Mouse (Mus musculus) hindlimb bud, embryonic 11.5 days (tissue): ENCODE results near the gene Stt3b.

ENCODE experiments used
- DNase-seq: peaks from one replicate; pipeline ENCODE4 v3.0.0-alpha.2; 2012; ENCODE audit warnings: low read depth, low spot score; ENCODE audit errors: extremely low spot score

Gene Stt3b

GRCm38 (mm10) chr9:115215830-115216701 is 94.2 kb downstream of the Stt3b start:
- DNase-seq: no peak

DNA sequence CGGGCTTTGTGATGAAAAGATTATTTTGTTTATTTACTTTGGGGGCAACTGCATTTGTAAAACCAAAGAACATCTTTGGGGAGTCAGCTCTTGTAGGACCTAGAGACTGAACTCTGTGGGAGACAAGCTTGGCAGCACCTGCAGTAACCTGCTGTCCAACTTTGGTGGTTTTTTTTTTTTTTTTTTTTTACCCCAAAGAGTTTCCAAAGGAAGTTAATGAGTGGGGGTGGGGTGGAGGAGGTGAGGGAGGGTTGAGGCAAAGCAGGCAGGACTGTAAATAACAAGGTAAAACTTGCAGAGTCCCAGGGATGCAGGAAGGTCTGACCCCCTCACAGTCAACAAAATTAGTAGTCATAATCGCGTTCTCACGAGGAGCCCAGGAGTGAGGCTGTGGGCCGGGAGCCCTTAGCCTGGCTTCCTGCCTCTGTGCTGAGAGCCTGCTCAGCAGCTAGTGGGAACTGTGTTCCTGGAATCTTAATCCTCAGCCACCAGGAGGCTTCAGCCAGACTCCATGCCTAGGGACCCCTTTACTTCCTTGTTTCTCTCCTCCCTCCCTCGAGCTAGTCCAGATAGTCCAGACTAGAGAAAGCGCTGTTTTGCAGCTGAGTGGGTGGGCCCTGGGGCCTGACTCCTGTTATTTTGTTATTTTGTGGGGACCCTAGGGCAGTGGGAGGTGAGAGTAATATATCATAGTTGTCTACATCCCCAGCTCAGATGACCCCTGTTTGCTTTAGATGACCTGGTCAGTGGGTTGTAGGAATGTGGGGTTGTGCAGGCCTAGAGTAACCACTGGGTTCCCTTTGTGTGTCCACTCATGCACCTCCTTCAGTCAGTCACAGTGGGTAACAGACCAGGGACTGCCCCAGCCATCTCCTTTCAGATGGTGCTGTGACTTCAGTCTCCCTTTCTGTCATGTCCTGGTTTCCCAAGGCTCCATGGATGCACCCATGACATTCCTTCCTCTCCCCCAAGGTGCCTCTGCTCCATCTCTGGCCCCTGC is 95.3 kb downstream of the Stt3b start:
- DNase-seq: no peak

- no peak for DNase-seq
These were observed 96.4 kb downstream of the Stt3b start for GRCm38 (mm10) chr9:115213755-115214264.

GRCm38 (mm10) chr9:115210535-115210934 is 99.7 kb downstream of the Stt3b start:
- no peak for DNase-seq

- DNase-seq: no peak
These were observed 100.5 kb downstream of the Stt3b start for GRCm38 (mm10) chr9:115209737-115210136.

DNA sequence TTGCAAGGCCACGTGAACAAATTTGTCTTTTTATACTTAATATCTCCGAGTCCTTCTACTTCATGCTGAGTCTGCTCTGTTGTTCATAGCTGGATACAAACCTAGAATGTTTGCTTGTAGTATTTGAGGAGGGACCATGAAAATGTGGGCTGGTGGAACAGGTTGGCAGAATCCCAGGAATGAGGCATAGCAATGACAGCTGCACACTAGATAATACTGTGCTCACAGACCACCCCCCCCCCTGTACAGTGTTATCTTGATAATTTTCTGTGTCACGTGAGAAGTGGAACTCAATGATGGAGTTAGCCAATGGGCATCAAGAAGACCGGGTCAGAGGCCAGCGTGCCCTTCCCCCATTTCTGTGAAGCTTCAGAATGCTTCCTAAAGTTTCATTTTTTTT is 104.0 kb downstream of the Stt3b start:
- no peak for DNase-seq

GRCm38 (mm10) chr9:115205491-115205890 is 104.7 kb downstream of the Stt3b start:
- DNase-seq: no peak

DNA sequence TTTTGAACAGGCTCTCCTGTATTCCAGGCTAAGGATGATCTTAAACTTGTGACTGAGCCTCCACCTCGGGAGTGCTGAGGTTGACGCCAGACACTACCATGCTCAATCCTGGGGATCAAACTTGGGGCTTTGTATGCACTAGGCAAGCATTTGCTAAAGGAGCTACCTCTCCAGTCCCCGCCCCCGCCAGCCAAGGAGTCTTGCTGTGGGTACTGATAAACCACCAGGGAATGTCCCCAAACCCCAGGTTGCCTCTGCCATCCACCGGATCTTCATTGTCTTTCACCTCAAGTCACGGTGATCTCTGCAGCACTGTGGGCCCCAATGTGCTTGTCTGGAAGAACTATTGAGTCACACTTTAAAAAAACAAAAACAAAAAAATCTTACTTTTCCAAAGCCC is 107.1 kb downstream of the Stt3b start:
- no peak for DNase-seq

- no peak for DNase-seq
These were observed 109.0 kb downstream of the Stt3b start for GRCm38 (mm10) chr9:115201264-115201663.

DNA sequence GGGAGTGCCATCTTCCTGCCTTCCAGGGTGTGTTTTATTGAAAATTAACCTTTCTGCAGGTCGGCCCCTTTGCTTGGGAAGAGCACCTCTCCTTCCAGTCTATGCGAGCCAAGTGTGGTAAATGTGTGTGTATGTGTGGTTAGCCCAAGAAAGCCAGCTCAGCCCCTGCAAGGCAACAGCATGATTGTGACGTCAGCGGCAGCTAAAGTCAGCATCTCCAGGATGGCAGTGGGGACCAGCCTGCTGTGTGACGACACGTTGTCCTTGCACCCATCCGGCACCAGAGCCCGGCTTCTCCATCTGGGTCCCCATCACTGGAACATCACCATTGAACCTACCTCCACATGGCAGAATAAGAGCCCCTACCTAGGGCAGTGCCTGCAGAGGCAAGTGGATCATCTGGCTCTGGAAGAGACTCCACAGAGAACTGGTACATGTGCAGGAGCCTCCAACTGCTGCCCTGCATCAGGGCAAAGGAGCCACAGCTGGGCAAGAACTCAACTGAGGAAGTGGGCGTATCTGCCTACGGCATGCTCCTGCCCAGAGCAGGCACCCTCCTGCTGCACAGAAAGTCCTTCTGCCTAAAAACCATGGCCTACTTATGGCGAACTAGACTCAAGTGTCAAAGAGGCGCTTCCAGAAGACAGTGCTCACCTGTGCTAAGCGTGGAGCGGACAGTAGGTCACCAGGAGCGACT is 109.9 kb downstream of the Stt3b start:
- no peak for DNase-seq

GRCm38 (mm10) chr9:115197082-115197481 is 113.1 kb downstream of the Stt3b start:
- DNase-seq: no peak

DNA sequence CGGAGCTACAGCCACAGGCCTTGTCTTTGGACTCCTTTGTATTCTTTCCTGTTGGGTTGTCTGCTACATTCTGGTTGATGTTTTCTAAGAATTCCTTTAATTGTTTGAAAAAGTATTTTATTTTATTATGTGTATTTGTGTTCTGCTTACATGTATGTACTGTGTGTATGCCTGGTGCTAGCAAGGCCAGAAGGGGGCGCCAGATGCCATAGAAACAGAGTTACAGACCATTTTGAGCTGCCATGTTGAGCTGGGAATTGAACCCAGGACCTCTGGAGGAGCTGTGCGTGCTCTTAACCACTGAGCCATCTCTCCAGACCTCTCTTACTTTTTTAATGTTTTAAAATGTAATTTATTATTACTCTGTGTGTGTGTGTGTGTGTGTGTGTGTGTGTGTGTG is 117.3 kb downstream of the Stt3b start:
- DNase-seq: no peak
